Mouse (Mus musculus) CH12.LX (cell line): Measurements from ENCODE around the gene Syne1.

Source experiments
- CTCF ChIP-seq, 2 experiments: IDR thresholded peaks in 1 of 2; conservative IDR thresholded peaks in 1 of 2; 2 replicates each; pipeline ENCODE4 v1.5.1; 2011 to 2012; ENCODE audit warnings: low read depth in 2 of 2, low read length in 2 of 2, improper control_type of control experiment in 1 of 2, inconsistent platforms in 1 of 2, mild to moderate bottlenecking in 1 of 2, moderate library complexity in 1 of 2
- ELF1 ChIP-seq: IDR thresholded peaks from 2 replicates; pipeline ENCODE4 v1.6.1; 2014; ENCODE audit warnings: low read depth, mild to moderate bottlenecking, inconsistent platforms, low read length, improper control_type of control experiment
- EP300 ChIP-seq: IDR thresholded peaks from 2 replicates; pipeline ENCODE4 v1.6.1; 2011; ENCODE audit warnings: low read length, improper control_type of control experiment
- MAZ ChIP-seq: IDR thresholded peaks from 2 replicates; pipeline ENCODE4 v1.6.1; 2012; ENCODE audit warnings: low read depth, mild to moderate bottlenecking, inconsistent platforms, low read length, improper control_type of control experiment, moderate library complexity
- NRF1 ChIP-seq: IDR thresholded peaks from 2 replicates; pipeline ENCODE4 v1.6.1; 2014; ENCODE audit warnings: low read depth, mild to moderate bottlenecking, inconsistent platforms, low read length, improper control_type of control experiment, moderate library complexity
- POLR2A ChIP-seq: IDR thresholded peaks from 2 replicates; pipeline ENCODE4 v1.6.1; 2011; ENCODE audit warnings: low read depth, mild to moderate bottlenecking, improper control_type of control experiment, low read length
- POLR2AphosphoS2 ChIP-seq: IDR thresholded peaks from 2 replicates; pipeline ENCODE4 v1.6.1; 2011; ENCODE audit warnings: low read depth, low read length, improper control_type of control experiment
- SIN3A ChIP-seq: IDR thresholded peaks from 2 replicates; pipeline ENCODE4 v1.6.1; 2012; ENCODE audit warnings: low read length, improper control_type of control experiment, inconsistent platforms

GRCm38 (mm10) chr10:4976557-4976956 lies 574.7 kb downstream of the Syne1 start:
- no peak for TF ChIP-seq CTCF (conservative IDR thresholded peaks at IDR 0.05 in 1 of 2, IDR thresholded peaks at IDR 0.05 in 1 of 2; ENCODE audit: low read depth in 2 of 2, low read length in 2 of 2)
- no peak for TF ChIP-seq MAZ
- TF ChIP-seq ELF1 = no peak
- no peak for TF ChIP-seq EP300
- TF ChIP-seq POLR2AphosphoS2 = no peak
- no peak for TF ChIP-seq SIN3A
- TF ChIP-seq POLR2A = no peak
- no peak for TF ChIP-seq NRF1
